Mouse (Mus musculus) neural tube, embryonic 13.5 days (tissue): ENCODE data around the gene Cdc42bpb. TPM values are rescaled to one million over a fixed set of nuclear protein-coding genes. Genes with fewer than 3 reads are reported as not detected.

ENCODE experiments used
- ATAC-seq: fragments of 200-750 bp; cut with Nextera tagmentation; 2 replicates; pipeline ENCODE4 v1.8.0; 2017; ENCODE audit warnings: low read depth, mild to moderate bottlenecking, moderate TSS enrichment, moderate library complexity
- H3K27ac ChIP-seq: fragments of 300-500 bp; sonication (generic); replicated peaks from 2 replicates; pipeline ENCODE4 v1.5.1; 2015; ENCODE audit warnings: moderate library complexity, mild to moderate bottlenecking, inconsistent platforms
- H3K27me3 ChIP-seq: fragments of 300-500 bp; sonication (generic); 2 replicates; pipeline ENCODE4 v1.6.1; 2015; ENCODE audit warnings: mild to moderate bottlenecking, inconsistent platforms
- H3K36me3 ChIP-seq: fragments of 300-500 bp; sonication (generic); 2 replicates; pipeline ENCODE4 v1.6.1; 2015; ENCODE audit warnings: mild to moderate bottlenecking, inconsistent platforms
- H3K4me1 ChIP-seq: fragments of 300-500 bp; sonication (generic); replicated peaks from 2 replicates; pipeline ENCODE4 v1.6.1; 2015; ENCODE audit warnings: inconsistent platforms
- H3K4me2 ChIP-seq: fragments of 300-500 bp; sonication (generic); 2 replicates; pipeline ENCODE4 v1.6.1; 2015; ENCODE audit warnings: inconsistent platforms, mild to moderate bottlenecking, moderate library complexity
- H3K4me3 ChIP-seq: fragments of 300-500 bp; sonication (generic); 2 replicates; pipeline ENCODE4 v1.5.1; 2015; ENCODE audit warnings: mild to moderate bottlenecking, inconsistent platforms
- H3K9ac ChIP-seq: fragments of 300-500 bp; sonication (generic); 2 replicates; pipeline ENCODE4 v1.6.1; 2015; ENCODE audit warnings: moderate library complexity, mild to moderate bottlenecking, inconsistent platforms
- H3K9me3 ChIP-seq: fragments of 300-500 bp; sonication (generic); 2 replicates; pipeline ENCODE4 v1.6.1; 2016; ENCODE audit warnings: inconsistent platforms
- WGBS: fragments of 180-500 bp; shearing (Covaris S2); methylation state at CpG from one replicate; pipeline ENCODE4 v1.1.7; 2015; 5-methylcytosine and 5-hydroxymethylcytosine counted together
- polyA plus RNA-seq: library from polyadenylated mRNA; unstranded; fragments of >200 nt; fragmentation: Nextera tagmentation; extraction: Ambion mirVana; gene quantifications from 2 replicates; pipeline ENCODE4 v1.2.1, GENCODE M21; 2015

The Cdc42bpb gene
- polyA plus RNA-seq, 1 experiment from 2014 or later: 34.0 TPM

DNA sequence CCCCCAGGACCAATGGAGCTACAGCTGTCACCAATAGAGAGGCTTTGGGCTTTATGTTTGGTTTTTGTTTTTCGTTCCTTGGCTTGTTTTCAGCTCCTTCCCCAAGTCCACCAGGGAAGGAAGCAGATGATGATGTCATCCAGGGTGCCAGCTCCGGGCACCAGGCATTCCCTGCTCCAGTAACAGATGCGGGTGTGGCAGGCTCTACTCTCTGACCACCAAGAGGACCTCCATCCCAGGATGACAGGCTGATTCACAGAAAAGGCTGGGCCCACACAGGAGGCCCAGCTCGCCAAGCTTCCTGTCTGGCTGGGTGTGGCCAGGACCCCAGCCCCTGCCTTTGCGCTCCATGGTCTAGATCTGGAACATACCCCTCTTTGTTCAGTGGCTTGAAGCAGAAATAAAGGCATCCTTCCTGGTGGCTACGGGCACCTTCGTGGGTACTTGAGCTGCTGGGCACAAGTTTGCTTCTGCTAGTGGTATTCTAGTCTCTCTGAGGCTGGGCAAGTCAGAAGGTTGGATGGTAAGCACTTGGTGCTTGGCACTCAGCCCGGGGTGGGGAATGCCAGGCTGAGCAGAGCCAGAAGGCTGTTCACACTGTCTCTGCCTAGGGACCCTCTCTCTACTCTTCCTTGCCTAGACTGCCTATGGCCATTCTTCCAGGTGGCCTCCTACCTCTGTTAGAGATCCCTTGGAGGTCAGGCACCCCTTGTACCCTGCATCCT lies 34.3 kb upstream of the Cdc42bpb start:
- Histone ChIP-seq H3K4me3 (no peak overlapping the region), H3K9ac (0 out of 2 replicates have a peak overlapping the region, but pooled peaks have one; percentile 26), H3K36me3 (no peaks in the 10 kb centered on the region), H3K9me3 (no peaks in the 10 kb centered on the region), H3K4me2 (no peak overlapping the region), H3K4me1 (peaks cover 33% of the 10 kb centered on the region), H3K27me3 (peaks cover 48% of the 10 kb centered on the region), H3K27ac (no peak overlapping the region)
- no peak for ATAC-seq
- WGBS: 79% methylated on average over 8 of the region's 8 CpGs

DNA sequence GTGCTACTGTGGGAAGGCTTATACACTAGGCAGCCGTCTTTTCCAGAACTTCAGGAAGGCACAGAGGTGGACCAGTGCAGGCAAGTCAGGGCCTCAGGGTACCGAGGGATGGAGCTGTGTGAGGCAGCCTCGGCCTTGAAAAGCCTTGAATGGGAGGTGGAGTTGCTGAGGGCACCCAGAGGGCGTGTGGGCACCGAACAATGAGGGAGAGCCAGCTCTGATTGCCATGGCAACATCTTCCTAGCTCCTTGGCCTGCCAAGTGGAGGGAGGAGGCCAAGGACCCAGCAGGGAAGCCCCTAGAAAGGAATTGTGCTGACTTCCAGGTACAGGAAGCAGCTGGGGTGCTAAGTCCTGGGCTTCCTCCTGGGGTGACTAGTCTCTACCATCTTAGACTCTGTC lies 32.1 kb upstream of the Cdc42bpb start:
- Histone ChIP-seq H3K27me3 (peaks cover 62% of the 10 kb centered on the region), H3K4me1 (peaks cover 32% of the 10 kb centered on the region), H3K9me3 (no peaks in the 10 kb centered on the region), H3K9ac (no peak overlapping the region), H3K4me3 (no peak overlapping the region), H3K27ac (no peak overlapping the region), H3K36me3 (no peaks in the 10 kb centered on the region), H3K4me2 (no peak overlapping the region)
- WGBS: 7% methylated on average over 5 of the region's 5 CpGs
- no peak for ATAC-seq

DNA sequence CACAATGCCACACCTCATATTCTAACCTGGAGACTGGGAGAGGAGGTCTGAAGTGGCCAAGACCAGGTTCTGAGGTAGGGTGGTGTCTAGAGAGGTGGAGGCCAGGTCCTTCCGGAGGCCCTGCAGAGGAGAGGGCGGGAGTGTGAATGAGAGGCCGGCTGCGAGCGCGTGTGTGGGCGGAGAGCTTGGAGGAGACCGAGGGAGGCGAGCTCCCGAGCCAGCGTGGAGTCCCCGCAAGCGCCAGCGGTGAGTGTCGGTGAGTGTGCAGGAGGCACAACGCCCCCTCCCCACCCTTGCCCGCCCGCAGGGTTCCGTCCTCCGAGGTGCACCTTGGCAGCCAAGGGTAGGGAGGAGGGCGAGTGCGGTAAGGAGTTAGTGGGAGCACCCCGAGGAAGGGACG lies 29.1 kb upstream of the Cdc42bpb start, which contains the start of gene Lbhd2:
TSS of gene Lbhd2 (plus strand) at position 188 of the 400 bp plus-strand sequence.
- ATAC-seq: no peak
- Histone ChIP-seq H3K4me2 (peak within 1 kb of the TSS; percentile 38), H3K27ac (no peak within 1 kb of the TSS), H3K9ac (no peak within 1 kb of the TSS; the same call in 1 of the 2 replicates), H3K27me3 (peaks cover 68% of the 10 kb centered on the region), H3K9me3 (no peaks in the 10 kb centered on the region), H3K36me3 (no peaks in the 10 kb centered on the region), H3K4me3 (0 out of 2 replicates have a peak within 1 kb of the TSS, but pooled peaks have one; percentile 8), H3K4me1 (peaks cover 19% of the 10 kb centered on the region)
- WGBS: 2% methylated on average over 24 of the region's 24 CpGs

GRCm38 (mm10) chr12:111404880-111405279 lies 27.4 kb upstream of the Cdc42bpb start:
- no peaks in the 10 kb centered on the region for H3K36me3 ChIP-seq
- no peaks in the 10 kb centered on the region for H3K9me3 ChIP-seq
- 55% methylated on average over 10 of the region's 10 CpGs for WGBS
- H3K4me1 ChIP-seq: peaks cover 13% of the 10 kb centered on the region
- no peak overlapping the region for H3K4me2 ChIP-seq
- no peak for ATAC-seq
- no peak overlapping the region for H3K9ac ChIP-seq
- H3K4me3 ChIP-seq: no peak overlapping the region
- no peak overlapping the region for H3K27ac ChIP-seq
- H3K27me3 ChIP-seq: peaks cover 61% of the 10 kb centered on the region

DNA sequence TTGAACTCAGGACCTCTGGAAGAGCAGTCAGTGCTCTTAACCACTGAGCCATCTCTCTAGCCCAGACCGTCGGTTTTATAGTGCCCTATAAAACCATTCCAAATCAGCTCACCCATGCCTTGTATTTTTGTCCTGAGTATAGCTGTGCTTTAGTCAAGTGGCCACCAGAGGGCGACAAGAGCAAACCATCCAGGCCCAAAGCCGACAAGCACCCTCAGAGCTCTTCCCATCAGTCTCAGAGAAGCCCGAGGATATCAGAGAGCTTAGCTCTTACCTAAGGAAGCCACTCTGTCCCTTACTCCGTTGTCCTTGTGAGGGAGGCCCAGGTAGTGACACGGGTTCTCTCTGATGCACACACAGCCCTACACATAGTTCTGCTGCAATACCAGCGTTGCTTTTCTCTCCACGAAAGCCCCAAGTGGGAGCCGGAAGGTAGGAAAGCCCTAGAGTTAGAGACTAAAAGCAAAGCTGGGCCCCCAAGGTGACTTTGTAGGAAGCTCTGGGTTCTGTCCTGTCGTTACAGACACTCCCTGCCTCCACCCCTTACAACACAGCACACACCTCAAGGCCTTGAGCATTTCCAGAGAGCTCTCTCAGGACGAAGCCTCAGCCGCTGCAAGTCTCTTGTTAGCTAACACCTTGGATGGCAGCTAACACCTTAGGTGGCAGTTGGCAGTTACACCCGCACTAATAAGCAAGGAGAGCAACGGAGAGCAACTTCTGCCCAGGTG lies 24.1 kb upstream of the Cdc42bpb start:
- peak; percentile 56 for ATAC-seq
- H3K9ac ChIP-seq: no peak overlapping the region
- no peak overlapping the region for H3K4me3 ChIP-seq
- H3K4me2 ChIP-seq: no peak overlapping the region
- H3K27me3 ChIP-seq: peaks cover 37% of the 10 kb centered on the region
- H3K4me1 ChIP-seq: peaks cover 2% of the 10 kb centered on the region
- H3K27ac ChIP-seq: no peak overlapping the region
- WGBS: 23% methylated on average over 15 of the region's 15 CpGs
- H3K9me3 ChIP-seq: no peaks in the 10 kb centered on the region
- H3K36me3 ChIP-seq: no peaks in the 10 kb centered on the region

- WGBS: 70% methylated on average over 5 of the region's 5 CpGs
These were observed 19.5 kb upstream of the Cdc42bpb start for GRCm38 (mm10) chr12:111396997-111397396.

DNA sequence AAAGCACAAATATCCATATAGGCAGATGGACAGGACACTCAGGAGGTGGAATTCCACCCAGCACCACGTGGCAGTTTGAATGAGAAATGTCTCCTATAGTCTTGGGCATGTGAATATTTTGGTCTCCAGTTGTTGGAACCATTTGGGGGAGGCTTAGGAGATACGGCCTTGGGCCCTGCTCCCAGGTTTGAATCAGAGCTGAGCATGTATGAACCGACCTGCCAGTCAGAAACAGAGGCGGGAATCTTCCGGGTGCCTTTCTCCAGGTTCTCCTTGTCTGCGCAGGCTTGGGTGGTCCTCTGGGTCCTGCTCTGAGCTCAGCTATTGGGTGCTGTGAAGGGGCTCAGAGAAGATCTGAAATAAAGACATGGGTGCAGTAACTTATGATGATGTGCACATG lies 16.5 kb upstream of the Cdc42bpb start:
- no peaks in the 10 kb centered on the region for H3K4me1 ChIP-seq
- H3K4me2 ChIP-seq: no peak overlapping the region
- H3K27ac ChIP-seq: no peak overlapping the region
- H3K9ac ChIP-seq: no peak overlapping the region
- no peaks in the 10 kb centered on the region for H3K36me3 ChIP-seq
- H3K4me3 ChIP-seq: no peak overlapping the region
- peaks cover 8% of the 10 kb centered on the region for H3K27me3 ChIP-seq
- 77% methylated on average over 6 of the region's 6 CpGs for WGBS
- no peaks in the 10 kb centered on the region for H3K9me3 ChIP-seq
- no peak for ATAC-seq

More at GRCm38 (mm10) chr12:111396997-111397396, 19.5 kb upstream of the Cdc42bpb start:
- ATAC-seq: no peak
- no peak overlapping the region for H3K4me3 ChIP-seq
- H3K36me3 ChIP-seq: no peaks in the 10 kb centered on the region
- no peaks in the 10 kb centered on the region for H3K4me1 ChIP-seq
- no peak overlapping the region for H3K9ac ChIP-seq
- no peak overlapping the region for H3K4me2 ChIP-seq
- no peak overlapping the region for H3K27ac ChIP-seq
- H3K27me3 ChIP-seq: peaks cover 17% of the 10 kb centered on the region
- H3K9me3 ChIP-seq: no peaks in the 10 kb centered on the region

DNA sequence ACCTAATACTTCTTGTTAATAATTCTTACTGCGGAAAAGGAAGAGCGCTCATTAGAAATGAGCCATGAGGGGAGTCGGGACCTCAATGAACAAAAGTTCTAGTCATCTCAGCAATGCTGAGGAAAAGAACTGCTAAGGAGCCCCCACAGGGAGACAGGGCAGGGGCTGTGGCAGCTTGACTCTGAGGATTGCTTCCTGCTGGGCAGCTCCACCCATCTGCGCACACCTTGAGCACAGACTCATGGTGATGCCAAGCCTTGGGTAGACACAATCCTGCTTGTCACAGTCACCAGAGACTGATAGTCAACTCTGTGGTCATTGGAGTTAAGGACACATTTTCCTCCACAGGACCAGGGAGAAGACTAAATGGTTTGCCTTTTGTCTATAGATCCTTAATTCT lies 9.6 kb upstream of the Cdc42bpb start:
- H3K9me3 ChIP-seq: no peaks in the 10 kb centered on the region
- no peak for ATAC-seq
- WGBS: 85% methylated on average over 4 of the region's 4 CpGs
- H3K9ac ChIP-seq: no peak overlapping the region
- no peak overlapping the region for H3K4me3 ChIP-seq
- H3K27me3 ChIP-seq: no peaks in the 10 kb centered on the region
- no peaks in the 10 kb centered on the region for H3K36me3 ChIP-seq
- no peaks in the 10 kb centered on the region for H3K4me1 ChIP-seq
- H3K4me2 ChIP-seq: no peak overlapping the region
- no peak overlapping the region for H3K27ac ChIP-seq

DNA sequence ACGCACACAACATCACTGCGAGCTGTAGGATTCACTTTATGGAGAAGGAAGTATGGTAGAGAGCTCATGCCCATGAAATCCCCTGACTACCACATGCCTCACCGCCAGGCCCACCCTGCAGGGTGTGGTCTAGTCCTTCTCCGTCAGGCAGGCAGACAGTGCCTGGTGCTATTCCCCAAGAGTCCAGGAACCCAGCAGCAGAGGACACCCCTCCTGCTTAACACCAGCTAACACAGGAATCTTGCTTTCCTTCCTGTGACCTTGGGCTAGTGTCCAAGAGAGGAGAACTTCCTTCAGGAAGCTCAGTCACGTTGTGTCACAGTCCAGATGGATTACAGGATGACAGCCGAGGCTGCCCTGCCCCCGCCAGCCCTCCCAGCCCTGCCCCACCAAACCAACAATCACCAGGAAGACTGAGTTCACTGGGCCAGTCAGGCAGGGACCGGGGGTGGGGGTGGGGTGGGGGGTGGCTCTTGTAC lies 9.2 kb upstream of the Cdc42bpb start:
- H3K4me3 ChIP-seq: no peak overlapping the region
- no peak overlapping the region for H3K4me2 ChIP-seq
- no peaks in the 10 kb centered on the region for H3K9me3 ChIP-seq
- no peaks in the 10 kb centered on the region for H3K27me3 ChIP-seq
- H3K4me1 ChIP-seq: no peaks in the 10 kb centered on the region
- H3K36me3 ChIP-seq: no peaks in the 10 kb centered on the region
- no peak for ATAC-seq
- no peak overlapping the region for H3K9ac ChIP-seq
- H3K27ac ChIP-seq: no peak overlapping the region
- WGBS: 65% methylated on average over 8 of the region's 8 CpGs

- no peak for ATAC-seq
- 85% methylated on average over 13 of the region's 13 CpGs for WGBS
- no peak overlapping the region for H3K27ac ChIP-seq
These were observed 8.5 kb upstream of the Cdc42bpb start for GRCm38 (mm10) chr12:111385883-111386641.

GRCm38 (mm10) chr12:111378812-111379211 lies 1.3 kb upstream of the Cdc42bpb start:
- ATAC-seq: no peak
- no peaks in the 10 kb centered on the region for H3K9me3 ChIP-seq
- peak overlapping the region; percentile 99 for H3K4me3 ChIP-seq
- no peaks in the 10 kb centered on the region for H3K27me3 ChIP-seq
- peak overlapping the region; percentile 85 for H3K4me2 ChIP-seq
- H3K9ac ChIP-seq: peak overlapping the region; percentile 94
- 0 out of 2 replicates have a peak overlapping the region, but pooled peaks have one; percentile 96 for H3K27ac ChIP-seq
- H3K36me3 ChIP-seq: no peaks in the 10 kb centered on the region
- 75% methylated on average over 12 of the region's 12 CpGs for WGBS
- peaks cover 35% of the 10 kb centered on the region for H3K4me1 ChIP-seq

More at GRCm38 (mm10) chr12:111385883-111386641, 8.5 kb upstream of the Cdc42bpb start:
- Histone ChIP-seq H3K36me3 (no peaks in the 10 kb centered on the region), H3K4me1 (no peaks in the 10 kb centered on the region), H3K9ac (no peak overlapping the region), H3K9me3 (no peaks in the 10 kb centered on the region), H3K27me3 (no peaks in the 10 kb centered on the region), H3K4me3 (no peak overlapping the region), H3K4me2 (no peak overlapping the region)
